Mouse (Mus musculus) cerebral cortex, adult 2 months (tissue): ENCODE results near the gene Olfr173.

ENCODE experiments used
- WGBS: fragments of 180-500 bp; shearing (Covaris S2); methylation state at CpG from one replicate; pipeline ENCODE4 v1.1.7; 2018; 5-methylcytosine and 5-hydroxymethylcytosine counted together

The Olfr173 gene

GRCm38 (mm10) chr16:58800168-58800567 lies at the start of gene Olfr173:
Gene Olfr173 (minus strand): TSS chr16:58800268.
- 71% methylated on average over 2 of the region's 2 CpGs for WGBS

- WGBS: 80% methylated on average over 1 of the region's 1 CpGs
These were observed 26.8 kb upstream of the Olfr173 start, which contains the start of gene Olfr175-ps1 for GRCm38 (mm10) chr16:58826732-58827319. Gene Olfr175-ps1 (minus strand): TSS chr16:58826782.

DNA sequence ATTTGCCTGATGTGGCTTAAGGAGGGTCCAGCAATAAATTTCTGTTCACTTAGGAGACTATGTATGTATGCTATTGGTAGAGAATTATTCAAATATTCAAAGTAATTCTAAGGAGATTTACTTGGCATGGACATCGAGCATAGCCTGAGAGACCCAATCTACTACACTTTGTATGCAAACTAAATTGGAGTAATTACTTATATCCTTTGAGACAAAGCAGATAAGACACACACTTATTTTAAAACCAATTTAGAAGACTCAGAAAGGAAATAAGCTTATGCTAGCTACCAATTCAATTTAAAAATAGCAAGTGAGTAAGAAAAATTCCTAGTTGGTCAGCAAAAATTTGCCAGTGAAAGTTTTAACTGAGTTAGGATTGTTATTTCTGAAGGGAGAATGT lies 37.0 kb downstream of the Olfr173 start, which contains the start of gene Olfr172:
TSS of gene Olfr172 (minus strand) at position 101 of the 400 bp plus-strand sequence.
- 67% methylated on average over 1 of the region's 1 CpGs for WGBS

DNA sequence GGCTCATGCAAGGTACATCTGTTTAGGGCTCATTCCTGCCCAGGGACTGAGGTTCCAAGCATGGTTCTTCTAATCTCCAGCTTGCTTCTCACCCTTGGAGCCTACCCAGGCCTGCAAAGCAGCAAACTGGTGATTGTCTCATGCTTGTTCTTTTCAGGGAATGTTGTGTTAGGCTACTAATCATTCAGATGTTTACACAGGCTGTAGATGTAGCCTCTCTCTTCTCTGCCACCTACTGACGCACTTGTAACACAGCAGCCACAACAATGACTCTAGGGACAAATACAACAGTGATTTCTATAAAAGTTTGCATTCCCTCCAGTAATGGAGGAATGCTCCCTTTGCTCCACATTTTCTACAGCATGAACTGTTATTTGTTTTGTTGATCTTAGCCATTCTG lies 48.8 kb downstream of the Olfr173 start:
- whole genome bisulfite sequencing: 33% methylated on average over 1 of the region's 1 CpGs

DNA sequence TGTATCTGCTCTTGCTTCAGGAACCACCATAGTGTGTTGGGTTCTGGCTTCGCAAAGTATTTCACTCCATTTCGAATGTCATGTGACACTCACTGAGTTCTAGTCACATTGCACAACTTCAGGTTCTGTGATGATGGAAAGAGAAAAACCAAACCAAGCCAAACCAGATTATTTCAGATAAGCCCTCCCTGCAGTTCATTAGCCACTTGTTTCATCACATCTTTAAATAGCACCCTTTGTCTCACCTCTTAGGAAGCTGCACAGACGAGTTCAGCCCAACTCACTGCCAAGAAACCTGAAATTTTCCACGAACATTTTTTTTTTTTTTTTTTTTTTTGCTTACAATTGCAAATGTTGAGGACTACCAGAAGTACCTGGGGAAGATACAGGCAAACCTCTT lies 53.4 kb downstream of the Olfr173 start:
- 62% methylated on average over 4 of the region's 4 CpGs for WGBS
